Mouse (Mus musculus) kidney, postnatal 36 days (tissue): ENCODE results near the gene Ahdc1.
"Not testable (repeated sequence)": the region's sequence is repeated elsewhere in the genome, so short reads cannot be mapped to it uniquely, and the experiment has no call there.

ENCODE experiments used
- DNase-seq, 2 experiments: peaks; one replicate each; pipeline ENCODE4 v3.0.0; 2021 to 2022; ENCODE audit warnings: mixed read lengths in 2 of 2

The Ahdc1 gene

DNA sequence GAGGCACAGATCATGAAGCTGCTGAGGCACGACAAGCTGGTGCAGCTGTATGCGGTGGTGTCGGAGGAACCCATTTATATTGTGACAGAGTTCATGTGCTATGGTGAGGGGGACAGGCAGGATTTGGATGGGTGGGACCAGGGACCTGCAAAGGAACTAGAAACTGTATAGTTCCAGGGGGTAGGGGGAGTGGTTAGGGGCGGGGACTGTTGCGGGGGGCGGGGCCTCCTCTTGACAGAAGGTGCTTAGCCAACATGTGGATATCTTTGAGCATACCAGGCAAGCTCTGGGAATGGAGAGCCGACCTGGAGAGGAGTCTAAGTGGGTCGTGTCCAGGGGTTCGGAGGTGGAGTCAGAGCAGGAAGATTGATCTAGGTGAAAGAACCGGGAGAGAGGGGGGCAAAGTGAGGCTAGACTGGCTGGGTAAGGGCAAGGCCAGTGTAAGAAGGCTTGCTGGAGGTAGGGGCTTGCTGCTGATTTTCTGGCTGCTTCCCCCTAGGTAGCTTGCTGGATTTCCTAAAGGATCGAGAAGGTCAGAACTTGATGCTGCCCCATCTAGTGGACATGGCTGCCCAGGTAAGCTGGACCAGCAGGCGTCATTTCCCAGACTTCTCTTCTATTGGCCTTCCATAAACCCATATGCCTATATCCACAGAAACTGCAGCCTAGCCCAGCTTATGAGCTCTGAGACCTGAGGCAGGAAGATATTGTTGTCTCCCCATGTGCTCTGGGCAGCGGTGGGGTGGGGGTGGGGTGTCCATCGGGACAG, 13.4 kb upstream of the Ahdc1 start:
- DNase-seq: peak in 1 of 2 experiments; percentile 42

- DNase-seq: peak in 1 of 2 experiments; percentile 62
These were observed 8.2 kb upstream of the Ahdc1 start for GRCm38 (mm10) chr4:133002896-133003295.

DNA sequence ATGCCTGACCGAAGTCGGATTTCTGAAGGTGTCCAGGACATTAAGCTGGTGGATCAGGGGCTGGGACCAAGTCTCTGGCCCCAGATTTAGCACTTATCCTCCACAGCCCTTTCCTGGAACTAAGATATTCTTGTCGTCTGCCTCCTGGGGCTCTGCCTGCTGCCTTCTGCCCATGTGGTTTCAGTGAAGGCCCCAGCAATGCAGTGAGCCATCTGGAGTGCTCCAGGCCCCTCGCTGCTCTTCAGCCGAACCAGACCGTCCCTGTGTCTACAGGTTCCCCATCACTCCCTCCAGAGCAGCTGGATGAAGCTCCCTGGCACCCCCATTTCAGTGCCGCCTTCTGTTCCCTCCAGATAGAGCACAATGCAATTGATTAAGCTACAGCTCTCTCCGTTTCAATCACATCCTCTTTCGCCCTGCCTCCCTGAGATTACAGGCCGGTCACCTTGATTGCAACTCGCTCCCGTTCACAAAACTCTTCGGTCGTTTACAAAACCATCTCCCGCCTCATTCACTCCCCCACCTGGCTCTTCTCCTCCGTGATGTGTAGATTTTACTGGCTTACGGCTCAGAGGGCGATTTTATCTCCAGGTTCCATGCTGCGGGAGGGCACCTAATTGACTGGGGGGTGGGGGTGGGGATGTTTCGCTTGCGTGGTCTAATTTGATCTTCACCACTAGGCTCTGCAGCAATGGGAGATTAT, 7.6 kb upstream of the Ahdc1 start:
- DNase-seq: no peak

DNA sequence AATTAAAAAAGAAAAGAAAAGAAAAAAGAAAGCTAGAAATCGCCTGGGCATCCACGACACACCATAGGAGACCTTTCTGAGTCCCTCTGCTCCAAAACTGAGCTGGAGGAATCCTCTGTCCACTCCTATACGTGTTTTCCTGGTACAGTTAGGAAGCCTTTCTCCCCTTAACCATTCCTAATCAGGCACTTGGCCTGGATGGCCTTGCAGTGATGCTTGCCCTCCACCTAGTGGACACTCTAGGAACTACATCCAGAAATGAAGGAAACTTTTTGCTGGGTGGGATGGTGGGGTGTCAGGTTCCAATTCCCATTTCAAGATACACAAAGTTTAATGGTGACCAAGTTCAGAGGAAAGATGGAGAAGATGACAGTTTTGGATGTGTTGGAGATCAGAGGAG, 5.8 kb upstream of the Ahdc1 start:
- peak; percentile 74 to 81 for DNase-seq

- not testable (repeated sequence) for DNase-seq
These were observed 5.1 kb upstream of the Ahdc1 start for GRCm38 (mm10) chr4:133005885-133006451.

DNA sequence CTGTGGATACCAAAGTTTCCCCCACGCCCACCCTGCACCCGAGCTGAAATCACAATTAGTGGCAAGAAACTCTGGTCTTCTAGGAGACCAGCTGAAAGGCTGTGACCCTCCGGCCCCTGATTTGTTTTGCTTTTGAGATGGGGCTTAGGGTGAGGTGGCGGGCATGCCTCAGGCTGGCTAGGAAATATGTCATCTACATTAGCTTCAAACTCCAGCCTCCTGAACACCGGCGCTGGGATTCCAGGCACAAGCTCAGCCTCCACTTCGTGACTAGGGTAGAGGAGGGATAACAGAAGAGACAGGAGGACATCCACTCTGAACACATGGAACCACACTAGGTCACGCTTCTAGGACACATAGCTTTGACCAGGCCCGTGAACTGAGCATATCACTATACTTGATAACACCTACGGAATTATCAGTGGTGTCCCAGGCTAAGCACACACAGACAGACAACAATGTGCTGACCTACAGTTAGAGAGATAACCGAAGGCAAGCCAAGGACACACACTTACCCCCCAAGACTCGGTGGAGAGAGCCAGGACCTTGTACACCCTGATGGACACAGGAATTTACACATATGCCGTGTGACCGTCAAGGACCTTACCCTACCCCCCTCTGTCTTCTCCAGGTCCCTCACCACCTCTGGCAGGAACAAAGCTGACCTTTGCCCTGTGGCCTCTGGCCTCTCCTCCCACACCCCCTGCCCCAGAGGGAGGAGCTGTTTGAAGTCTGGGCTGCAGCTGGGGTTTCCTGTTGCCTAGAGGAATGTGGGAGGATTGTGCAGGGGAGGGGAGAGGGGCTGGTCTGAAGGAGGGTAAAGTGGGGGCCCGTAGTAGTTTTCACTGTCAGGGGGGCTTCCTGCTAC, 3.3 kb upstream of the Ahdc1 start:
- peak; percentile 76 to 79 for DNase-seq

- DNase-seq: peak; percentile 49 to 81
These were observed 1.9 kb upstream of the Ahdc1 start for GRCm38 (mm10) chr4:133009131-133009530.

DNA sequence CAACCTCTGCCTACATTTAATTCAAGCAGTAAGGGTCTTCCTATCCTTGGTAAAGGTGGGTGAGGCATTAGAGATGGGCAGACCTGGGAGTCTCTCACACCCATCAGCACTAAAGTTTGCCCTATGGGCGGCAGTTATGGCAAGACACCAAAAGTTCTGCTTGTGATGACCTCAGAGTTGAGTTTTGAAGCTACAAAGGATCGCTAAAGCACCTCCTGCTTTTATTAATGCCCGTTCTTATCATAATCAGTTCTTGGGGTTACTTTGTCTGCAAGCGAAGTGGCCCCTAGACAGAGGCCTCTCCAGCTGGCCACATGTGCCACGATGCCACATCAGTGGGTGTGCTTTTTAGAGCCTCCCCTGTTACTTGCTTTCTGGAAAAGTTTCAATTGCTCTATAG, 1.4 kb upstream of the Ahdc1 start:
- DNase-seq: no peak

DNA sequence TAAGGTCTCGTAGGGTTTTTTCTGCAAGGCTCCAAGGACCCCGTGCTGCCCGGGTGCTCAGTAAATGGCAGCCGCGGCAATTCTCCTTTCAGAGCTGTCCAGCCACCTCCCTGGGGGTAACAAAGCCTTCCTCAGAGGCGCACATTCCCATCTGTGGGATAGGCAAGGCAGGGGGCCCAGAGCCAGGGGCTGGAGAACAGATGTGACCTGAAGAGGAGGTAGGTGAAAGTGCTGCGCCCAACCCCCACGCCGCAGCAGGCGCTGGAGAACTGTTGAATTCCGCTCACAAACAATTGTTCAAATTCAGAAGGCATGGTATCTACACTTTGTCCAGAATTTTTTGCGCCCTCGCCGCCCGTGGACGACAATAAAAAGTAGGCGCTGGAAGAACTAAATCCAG, 449 bp upstream of the Ahdc1 start:
- DNase-seq: peak in 1 of 2 experiments; percentile 61

GRCm38 (mm10) chr4:133011821-133012775, 1.0 kb downstream of the Ahdc1 start:
- peak; percentile 59 to 82 for DNase-seq

DNA sequence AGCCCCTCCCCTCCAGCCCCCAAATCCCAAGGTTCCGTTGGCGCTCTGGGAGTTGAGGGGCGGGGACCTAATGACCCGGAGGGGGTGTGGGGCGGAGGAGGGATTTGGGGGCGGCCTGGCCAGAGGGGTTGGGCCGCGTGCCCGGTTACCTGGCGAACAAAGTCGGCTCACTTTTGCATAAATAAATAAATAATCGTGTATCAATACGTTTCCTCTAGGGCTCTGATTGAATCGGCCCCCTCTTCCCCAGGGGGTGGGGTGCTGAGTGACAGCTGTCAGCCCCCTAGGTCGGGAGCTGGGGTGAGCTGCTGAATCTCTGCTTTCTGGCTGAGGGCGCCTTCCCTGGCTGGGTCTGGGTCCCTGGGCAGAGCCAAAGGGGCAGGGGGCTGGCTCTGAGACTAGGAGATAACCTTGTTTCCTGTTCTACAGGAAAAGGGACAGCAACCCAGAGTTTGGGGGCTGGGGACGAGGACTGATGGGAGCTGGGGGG, 1.8 kb downstream of the Ahdc1 start:
- DNase-seq: peak in 1 of 2 experiments; percentile 71

- peak; percentile 81 to 85 for DNase-seq
These were observed 2.3 kb downstream of the Ahdc1 start for GRCm38 (mm10) chr4:133013266-133013891.

DNA sequence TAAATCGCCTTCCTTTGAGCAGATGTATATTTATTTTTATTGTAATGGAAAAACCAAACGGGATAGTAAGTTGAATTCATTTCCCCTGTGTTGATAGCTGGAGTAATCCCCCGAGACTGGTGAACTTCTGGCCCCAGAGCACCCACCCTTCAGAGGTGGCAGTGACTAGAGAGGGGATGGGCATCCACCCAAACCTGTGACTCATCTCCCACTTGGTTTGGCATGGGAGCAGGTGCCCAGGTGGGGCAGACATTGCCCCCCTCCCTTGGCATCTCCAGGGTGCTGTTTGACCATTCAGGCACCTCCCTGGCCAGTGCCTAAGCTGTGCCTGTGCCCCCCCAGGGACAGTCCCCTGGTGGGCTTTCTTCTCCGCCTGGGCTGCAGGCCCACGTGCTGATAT, 3.0 kb downstream of the Ahdc1 start:
- DNase-seq: no peak

- no peak for DNase-seq
These were observed 4.0 kb downstream of the Ahdc1 start for GRCm38 (mm10) chr4:133014896-133015709.

- DNase-seq: no peak
These were observed 4.9 kb downstream of the Ahdc1 start for GRCm38 (mm10) chr4:133015710-133016651.

DNA sequence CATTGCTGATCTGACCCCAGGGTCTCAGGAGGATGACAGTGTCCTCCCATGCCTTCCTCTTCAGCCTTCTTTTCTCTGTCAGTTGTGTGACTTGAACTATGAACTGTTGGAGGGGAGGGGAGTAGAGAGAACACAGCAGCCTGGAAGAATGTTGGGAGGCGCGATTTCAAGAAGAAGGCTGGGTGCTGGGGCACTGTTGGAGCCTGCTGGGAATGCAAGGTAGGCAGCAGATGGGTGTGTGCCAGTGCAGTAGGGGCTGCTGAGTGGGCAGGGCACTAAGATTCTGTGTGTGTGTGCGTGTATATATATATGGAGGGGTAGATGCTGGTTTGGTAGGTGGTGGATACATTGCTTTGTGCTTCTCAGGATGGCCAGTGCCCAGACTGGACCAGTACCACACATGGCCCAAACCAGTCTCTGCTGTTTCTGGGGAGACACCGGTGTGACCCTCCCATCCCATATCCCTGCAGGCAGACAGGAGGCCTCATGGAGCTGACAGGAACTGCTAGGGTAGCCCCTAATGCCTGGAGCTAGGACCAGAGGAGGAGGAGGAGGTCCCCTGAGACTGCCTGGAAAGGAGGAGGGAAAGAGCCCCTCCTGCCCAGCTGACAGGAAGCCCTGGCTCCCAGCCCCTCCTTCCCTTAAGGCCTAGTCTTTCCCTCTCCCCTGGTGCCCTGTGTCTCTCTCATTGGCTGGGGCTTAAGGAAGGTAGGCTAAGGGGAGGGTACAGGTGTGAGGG, 5.8 kb downstream of the Ahdc1 start:
- DNase-seq: peak; percentile 50 to 58

DNA sequence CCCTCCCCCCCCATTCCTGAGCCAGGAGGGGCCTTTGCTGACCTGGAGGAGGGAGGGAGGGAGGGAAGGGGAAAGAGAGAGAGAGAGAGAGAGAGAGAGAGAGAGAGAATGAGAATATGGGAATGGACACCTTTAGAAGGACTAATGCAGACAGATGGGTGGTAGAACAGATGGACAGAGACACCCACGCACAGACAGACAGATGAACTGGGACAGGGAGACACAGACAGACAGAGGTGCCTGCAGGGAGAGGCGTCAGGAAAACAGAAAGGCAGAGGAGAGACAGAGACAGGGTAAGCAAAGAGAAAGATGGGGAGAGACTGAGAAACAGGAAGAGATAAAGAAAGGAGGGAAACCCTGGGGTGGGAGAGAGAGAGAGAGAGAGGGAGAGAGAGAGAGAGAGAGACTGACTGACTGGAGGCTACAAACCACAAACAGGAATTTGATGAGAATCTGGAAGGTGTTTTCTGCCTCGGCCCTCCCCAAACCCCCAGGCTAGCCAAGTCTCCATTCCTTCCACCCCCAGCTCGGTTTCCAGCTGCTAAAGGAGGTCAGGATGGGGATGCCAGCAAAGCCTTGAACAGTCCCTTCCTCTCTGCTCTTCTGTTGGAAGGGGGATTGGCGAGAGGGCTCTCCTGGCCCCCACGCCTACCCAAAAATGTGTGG, 6.7 kb downstream of the Ahdc1 start:
- no peak for DNase-seq
